Mouse (Mus musculus) CH12.LX (cell line): ENCODE results near the gene Pdha2.

Experiments used
- CTCF ChIP-seq, 2 experiments: IDR thresholded peaks in 1 of 2; conservative IDR thresholded peaks in 1 of 2; 2 replicates each; pipeline ENCODE4 v1.5.1; 2011 to 2012; ENCODE audit warnings: low read depth in 2 of 2, low read length in 2 of 2, improper control_type of control experiment in 1 of 2, inconsistent platforms in 1 of 2, mild to moderate bottlenecking in 1 of 2, moderate library complexity in 1 of 2
- EP300 ChIP-seq: IDR thresholded peaks from 2 replicates; pipeline ENCODE4 v1.6.1; 2011; ENCODE audit warnings: low read length, improper control_type of control experiment
- IRF4 ChIP-seq: IDR thresholded peaks from 2 replicates; pipeline ENCODE4 v1.6.1; 2014; ENCODE audit warnings: low read depth, mild to moderate bottlenecking, inconsistent platforms, low read length, improper control_type of control experiment
- MYC ChIP-seq: IDR thresholded peaks from 2 replicates; pipeline ENCODE4 v1.6.1; 2011; ENCODE audit warnings: low read depth, mild to moderate bottlenecking, improper control_type of control experiment, low read length
- NRF1 ChIP-seq: IDR thresholded peaks from 2 replicates; pipeline ENCODE4 v1.6.1; 2014; ENCODE audit warnings: low read depth, mild to moderate bottlenecking, inconsistent platforms, low read length, improper control_type of control experiment, moderate library complexity
- POLR2A ChIP-seq: IDR thresholded peaks from 2 replicates; pipeline ENCODE4 v1.6.1; 2011; ENCODE audit warnings: low read depth, mild to moderate bottlenecking, improper control_type of control experiment, low read length
- POLR2AphosphoS2 ChIP-seq: IDR thresholded peaks from 2 replicates; pipeline ENCODE4 v1.6.1; 2011; ENCODE audit warnings: low read depth, low read length, improper control_type of control experiment
- ZKSCAN1 ChIP-seq: IDR thresholded peaks from 2 replicates; pipeline ENCODE4 v1.6.1; 2012; ENCODE audit warnings: low read depth, inconsistent platforms, low read length, improper control_type of control experiment, borderline replicate concordance
- ZMIZ1 ChIP-seq: IDR thresholded peaks from 2 replicates; pipeline ENCODE4 v1.6.1; 2012; ENCODE audit warnings: low read depth, mild to moderate bottlenecking, inconsistent platforms, low read length, improper control_type of control experiment
- ZNF384 ChIP-seq: IDR thresholded peaks from 2 replicates; pipeline ENCODE4 v1.6.1; 2012; ENCODE audit warnings: low read depth, low read length, improper control_type of control experiment, inconsistent platforms

- TF ChIP-seq EP300 (no peak), CTCF (conservative IDR thresholded peaks at IDR 0.05 in 1 of 2, IDR thresholded peaks at IDR 0.05 in 1 of 2; ENCODE audit: low read depth in 2 of 2, low read length in 2 of 2) (no peak), ZKSCAN1 (no peak), IRF4 (no peak), ZMIZ1 (no peak), ZNF384 (no peak), POLR2A (no peak), MYC (no peak), NRF1 (no peak), POLR2AphosphoS2 (no peak)
These were observed 25.9 kb upstream of the Pdha2 start for GRCm38 (mm10) chr3:141238071-141238470.
